Mouse (Mus musculus): ENCODE results near the gene Mocs3. TPM values are rescaled to one million over a fixed set of nuclear protein-coding genes. Genes with fewer than 3 reads are reported as not detected.
A peak's percentile ranks its signal among the peaks of the same experiment; 100 is the strongest.

The Mocs3 gene
- polyA plus RNA-seq, 1 experiment from 2014 or later: 7.0 TPM

DNA sequence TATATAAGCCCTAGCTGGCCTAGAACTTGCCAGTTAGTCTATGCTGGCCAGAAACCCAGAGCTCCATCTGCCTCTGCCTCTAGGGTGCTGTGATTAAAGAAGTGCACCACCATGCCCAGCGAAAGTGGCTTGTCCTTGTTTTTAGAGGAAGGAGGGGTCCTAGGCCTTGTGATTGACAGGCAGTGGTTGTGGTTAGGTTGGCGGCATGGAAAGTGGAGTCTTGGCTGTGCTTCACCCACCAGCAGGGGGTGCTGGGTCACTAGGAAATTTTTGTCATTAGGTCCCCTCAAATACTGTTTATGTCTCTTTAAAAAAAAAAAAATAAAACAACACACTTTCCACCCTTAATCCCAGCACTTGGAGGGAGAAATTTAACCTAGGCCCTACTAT, 18.4 kb downstream of the Mocs3 start:
- Histone ChIP-seq H3K36me3 (ENCODE audit: control insufficient read depth, insufficient read depth, low read length) (no peaks in the 10 kb centered on the region), H3K9ac (ENCODE audit: low read length) (no peak overlapping the region), H3K4me1 (ENCODE audit: control insufficient read depth, insufficient read depth, low read length) (0 out of 2 replicates have a peak, but pooled peaks cover 2% of the 10 kb centered on the region), H3K27ac (replicated peaks; ENCODE audit: low read depth, low read length) (no peak overlapping the region), H3K27me3 (ENCODE audit: control insufficient read depth, insufficient read depth, low read length) (no peaks in the 10 kb centered on the region), H3K4me2 (ENCODE audit: low read depth, severe bottlenecking) (no peak overlapping the region), H3K4me3 (ENCODE audit: low read depth, low read length) (no peak overlapping the region), H3K9me3 (ENCODE audit: control insufficient read depth, low read length) (no peaks in the 10 kb centered on the region)
- ATAC-seq (ENCODE audit: insufficient number of reproducible peaks, low FRiP score, low TSS enrichment, low read depth) (no peak), DNase-seq (ENCODE audit: low spot score) (peak; percentile 58)
- 24% methylated on average over 2 of the region's 2 CpGs for WGBS

DNA sequence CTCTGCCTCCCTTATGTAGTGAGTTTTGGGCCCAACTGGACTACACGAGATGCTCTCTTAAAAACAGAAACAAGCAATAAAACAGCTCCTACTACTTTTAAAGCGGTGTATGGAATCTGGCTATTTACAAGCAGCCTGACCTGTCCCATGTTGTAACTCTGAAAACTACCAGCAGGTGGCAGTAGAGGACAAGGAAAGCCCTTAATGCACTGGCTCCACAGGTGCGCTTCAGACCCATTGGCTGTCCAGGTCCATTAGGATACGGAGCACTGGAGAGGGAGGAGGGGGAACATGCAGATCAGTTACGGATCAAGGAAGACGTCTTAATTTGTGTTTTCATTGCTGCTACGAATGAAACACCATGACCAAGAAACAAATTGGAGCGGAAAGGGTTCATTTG, 19.8 kb downstream of the Mocs3 start:
- no peaks in the 10 kb centered on the region for H3K36me3 ChIP-seq (ENCODE audit: control insufficient read depth, insufficient read depth, low read length)
- H3K9me3 ChIP-seq (ENCODE audit: control insufficient read depth, low read length): no peaks in the 10 kb centered on the region
- no peak overlapping the region for H3K4me2 ChIP-seq (ENCODE audit: low read depth, severe bottlenecking)
- 0 out of 2 replicates have a peak, but pooled peaks cover 1% of the 10 kb centered on the region for H3K4me1 ChIP-seq (ENCODE audit: control insufficient read depth, insufficient read depth, low read length)
- WGBS: 18% methylated on average over 8 of the region's 8 CpGs
- no peak overlapping the region for H3K9ac ChIP-seq (ENCODE audit: low read length)
- no peak for ATAC-seq (ENCODE audit: insufficient number of reproducible peaks, low FRiP score, low TSS enrichment, low read depth)
- no peak overlapping the region for H3K27ac ChIP-seq (replicated peaks; ENCODE audit: low read depth, low read length)
- peak; percentile 95 for DNase-seq (ENCODE audit: low spot score)
- no peak overlapping the region for H3K4me3 ChIP-seq (ENCODE audit: low read depth, low read length)
- H3K27me3 ChIP-seq (ENCODE audit: control insufficient read depth, insufficient read depth, low read length): no peaks in the 10 kb centered on the region

DNA sequence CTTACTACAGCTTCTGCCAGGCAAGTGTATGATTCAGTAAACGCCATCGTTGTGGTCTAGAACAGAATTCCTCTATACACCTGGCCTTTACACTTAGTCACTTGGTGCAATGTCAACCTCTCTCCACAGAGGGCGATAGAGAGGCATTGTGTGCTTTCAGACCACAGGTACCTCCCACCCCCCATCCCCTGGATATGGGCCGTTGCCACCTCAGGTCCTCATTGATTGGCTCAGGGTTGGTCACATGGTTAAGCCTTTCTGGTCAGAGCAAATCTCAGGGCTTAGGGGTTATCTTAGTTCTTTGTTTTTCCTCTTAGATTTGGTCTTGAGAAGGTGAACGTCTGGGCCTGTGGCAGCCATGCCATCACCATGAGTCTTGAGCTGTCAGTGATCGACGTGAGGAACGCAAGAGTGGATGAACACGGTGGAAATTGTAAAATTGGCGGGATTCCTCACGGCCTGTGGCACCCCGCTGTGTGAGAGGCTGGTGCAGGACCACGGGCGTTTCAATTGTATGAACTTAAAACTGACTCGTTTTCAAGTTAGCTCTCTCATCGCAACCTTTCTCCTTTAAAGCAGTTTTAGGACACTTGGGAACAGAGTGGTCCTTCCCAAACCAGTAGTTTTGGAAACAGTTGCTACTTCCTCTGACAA, 22.3 kb downstream of the Mocs3 start:
- H3K4me2 ChIP-seq (ENCODE audit: low read depth, severe bottlenecking): peak overlapping the region; percentile 18; the same call in 1 of the 2 replicates
- DNase-seq (ENCODE audit: low spot score) (peak; percentile 83), ATAC-seq (ENCODE audit: insufficient number of reproducible peaks, low FRiP score, low TSS enrichment, low read depth) (peak; percentile 69; the same call in 1 of the 2 replicates)
- H3K27me3 ChIP-seq (ENCODE audit: control insufficient read depth, insufficient read depth, low read length): no peaks in the 10 kb centered on the region
- H3K27ac ChIP-seq (replicated peaks; ENCODE audit: low read depth, low read length): no peak overlapping the region
- H3K36me3 ChIP-seq (ENCODE audit: control insufficient read depth, insufficient read depth, low read length): no peaks in the 10 kb centered on the region
- 12% methylated on average over 16 of the region's 16 CpGs for WGBS
- no peaks in the 10 kb centered on the region for H3K4me1 ChIP-seq (ENCODE audit: control insufficient read depth, insufficient read depth, low read length)
- H3K9me3 ChIP-seq (ENCODE audit: control insufficient read depth, low read length): no peaks in the 10 kb centered on the region
- no peak overlapping the region for H3K9ac ChIP-seq (ENCODE audit: low read length)
- H3K4me3 ChIP-seq (ENCODE audit: low read depth, low read length): no peak overlapping the region

DNA sequence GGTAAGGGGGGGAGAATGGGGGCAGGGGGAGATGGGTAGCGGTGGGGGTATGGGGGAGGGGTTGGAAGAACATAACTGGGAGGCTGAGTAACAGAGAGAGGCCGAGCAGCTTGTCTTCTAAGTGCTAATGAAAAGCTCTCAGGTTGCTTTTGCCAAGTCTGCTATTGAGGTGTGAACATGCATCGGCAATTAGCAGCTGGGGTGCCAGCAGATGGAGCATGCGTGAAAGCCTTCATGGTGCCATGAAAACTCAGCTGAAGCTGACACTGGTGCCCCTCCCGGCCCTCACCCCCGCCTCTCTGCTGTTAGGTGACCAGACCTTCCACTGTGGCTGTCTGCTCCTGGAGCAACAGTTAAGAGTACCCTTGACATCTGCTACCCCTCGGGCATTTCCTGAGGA, 23.4 kb downstream of the Mocs3 start:
- Histone ChIP-seq H3K4me2 (ENCODE audit: low read depth, severe bottlenecking) (no peak overlapping the region), H3K9me3 (ENCODE audit: control insufficient read depth, low read length) (no peaks in the 10 kb centered on the region), H3K36me3 (ENCODE audit: control insufficient read depth, insufficient read depth, low read length) (no peaks in the 10 kb centered on the region), H3K27me3 (ENCODE audit: control insufficient read depth, insufficient read depth, low read length) (no peaks in the 10 kb centered on the region), H3K9ac (ENCODE audit: low read length) (no peak overlapping the region), H3K4me1 (ENCODE audit: control insufficient read depth, insufficient read depth, low read length) (no peaks in the 10 kb centered on the region), H3K4me3 (ENCODE audit: low read depth, low read length) (no peak overlapping the region), H3K27ac (replicated peaks; ENCODE audit: low read depth, low read length) (no peak overlapping the region)
- DNase-seq (ENCODE audit: low spot score) (no peak), ATAC-seq (ENCODE audit: insufficient number of reproducible peaks, low FRiP score, low TSS enrichment, low read depth) (no peak)
- 19% methylated on average over 7 of the region's 7 CpGs for WGBS

DNA sequence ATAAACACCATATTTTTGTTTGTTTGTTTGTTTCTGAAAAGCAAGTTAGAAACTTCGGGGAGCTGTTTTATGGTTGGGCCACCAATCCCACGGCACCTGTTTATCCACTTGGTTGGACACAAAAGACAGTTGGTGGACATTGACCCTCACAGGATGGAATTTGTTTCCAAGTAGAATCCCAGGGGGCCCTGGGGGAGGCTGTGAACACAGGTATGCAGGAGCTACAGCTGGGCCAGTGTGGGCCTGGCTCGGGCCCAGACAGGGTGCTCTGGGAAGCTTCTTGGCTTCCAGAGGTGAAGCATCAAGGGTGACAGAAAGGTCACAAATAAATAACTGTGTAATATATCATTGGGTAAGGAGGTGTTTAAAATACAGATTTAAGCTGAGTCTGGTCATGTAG, 26.1 kb downstream of the Mocs3 start:
- H3K27me3 ChIP-seq (ENCODE audit: control insufficient read depth, insufficient read depth, low read length): no peaks in the 10 kb centered on the region
- no peak overlapping the region for H3K4me2 ChIP-seq (ENCODE audit: low read depth, severe bottlenecking)
- H3K4me1 ChIP-seq (ENCODE audit: control insufficient read depth, insufficient read depth, low read length): no peaks in the 10 kb centered on the region
- no peak overlapping the region for H3K9ac ChIP-seq (ENCODE audit: low read length)
- no peak for DNase-seq (ENCODE audit: low spot score)
- no peaks in the 10 kb centered on the region for H3K9me3 ChIP-seq (ENCODE audit: control insufficient read depth, low read length)
- 82% methylated on average over 3 of the region's 3 CpGs for whole genome bisulfite sequencing
- no peaks in the 10 kb centered on the region for H3K36me3 ChIP-seq (ENCODE audit: control insufficient read depth, insufficient read depth, low read length)
- H3K27ac ChIP-seq (replicated peaks; ENCODE audit: low read depth, low read length): no peak overlapping the region
- no peak for ATAC-seq (ENCODE audit: insufficient number of reproducible peaks, low FRiP score, low TSS enrichment, low read depth)
- no peak overlapping the region for H3K4me3 ChIP-seq (ENCODE audit: low read depth, low read length)

DNA sequence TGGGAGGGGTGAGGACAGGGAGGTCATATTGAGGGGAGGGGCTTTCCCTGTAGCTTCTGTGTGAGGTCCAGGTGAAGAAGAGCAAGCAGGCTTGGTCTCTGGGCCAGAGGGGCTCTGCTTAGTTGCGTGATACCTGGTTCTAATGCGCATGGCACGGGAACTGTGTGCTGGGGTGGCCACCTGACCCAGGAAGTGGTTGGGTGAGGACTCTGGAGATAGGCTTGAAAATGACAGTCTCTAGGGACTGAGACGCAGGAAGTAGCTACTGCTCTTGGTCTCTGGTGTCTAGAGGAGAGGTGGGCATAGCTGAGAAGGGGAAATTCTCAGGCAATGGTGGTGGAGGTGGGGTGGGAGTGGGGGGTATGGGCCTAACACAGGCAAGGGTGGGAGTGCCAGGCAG, 26.8 kb downstream of the Mocs3 start:
- Histone ChIP-seq H3K27ac (replicated peaks; ENCODE audit: low read depth, low read length) (no peak overlapping the region), H3K9ac (ENCODE audit: low read length) (no peak overlapping the region), H3K9me3 (ENCODE audit: control insufficient read depth, low read length) (no peaks in the 10 kb centered on the region), H3K27me3 (ENCODE audit: control insufficient read depth, insufficient read depth, low read length) (no peaks in the 10 kb centered on the region), H3K4me1 (ENCODE audit: control insufficient read depth, insufficient read depth, low read length) (no peaks in the 10 kb centered on the region), H3K4me2 (ENCODE audit: low read depth, severe bottlenecking) (no peak overlapping the region), H3K36me3 (ENCODE audit: control insufficient read depth, insufficient read depth, low read length) (no peaks in the 10 kb centered on the region), H3K4me3 (ENCODE audit: low read depth, low read length) (no peak overlapping the region)
- DNase-seq (ENCODE audit: low spot score): no peak
- no peak for ATAC-seq (ENCODE audit: insufficient number of reproducible peaks, low FRiP score, low TSS enrichment, low read depth)
- 89% methylated on average over 4 of the region's 4 CpGs for WGBS

DNA sequence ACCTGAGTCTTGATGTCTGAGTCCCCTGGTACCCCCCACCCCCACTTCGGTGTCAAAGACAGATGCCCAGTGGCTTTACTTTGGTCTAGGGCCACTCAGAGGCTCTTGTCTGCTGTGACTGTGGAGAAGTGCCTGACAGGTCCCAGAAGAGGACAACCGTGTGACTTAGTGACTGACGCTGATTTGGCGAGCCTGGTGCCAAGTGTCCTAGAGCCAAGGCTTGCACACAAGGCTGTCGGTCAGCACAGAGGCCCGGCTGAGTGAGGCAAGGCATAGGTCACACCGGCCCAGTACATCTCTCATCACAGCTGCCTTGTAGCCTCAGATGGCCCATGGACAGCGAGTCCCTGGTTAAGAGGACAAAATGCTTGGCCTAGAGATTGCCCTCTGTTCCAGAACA, 28.6 kb downstream of the Mocs3 start:
- ATAC-seq (ENCODE audit: insufficient number of reproducible peaks, low FRiP score, low TSS enrichment, low read depth) (no peak), DNase-seq (ENCODE audit: low spot score) (no peak)
- no peaks in the 10 kb centered on the region for H3K9me3 ChIP-seq (ENCODE audit: control insufficient read depth, low read length)
- no peaks in the 10 kb centered on the region for H3K4me1 ChIP-seq (ENCODE audit: control insufficient read depth, insufficient read depth, low read length)
- no peak overlapping the region for H3K27ac ChIP-seq (replicated peaks; ENCODE audit: low read depth, low read length)
- H3K9ac ChIP-seq (ENCODE audit: low read length): no peak overlapping the region
- H3K27me3 ChIP-seq (ENCODE audit: control insufficient read depth, insufficient read depth, low read length): no peaks in the 10 kb centered on the region
- no peaks in the 10 kb centered on the region for H3K36me3 ChIP-seq (ENCODE audit: control insufficient read depth, insufficient read depth, low read length)
- H3K4me3 ChIP-seq (ENCODE audit: low read depth, low read length): no peak overlapping the region
- H3K4me2 ChIP-seq (ENCODE audit: low read depth, severe bottlenecking): no peak overlapping the region
- 88% methylated on average over 8 of the region's 8 CpGs for WGBS

DNA sequence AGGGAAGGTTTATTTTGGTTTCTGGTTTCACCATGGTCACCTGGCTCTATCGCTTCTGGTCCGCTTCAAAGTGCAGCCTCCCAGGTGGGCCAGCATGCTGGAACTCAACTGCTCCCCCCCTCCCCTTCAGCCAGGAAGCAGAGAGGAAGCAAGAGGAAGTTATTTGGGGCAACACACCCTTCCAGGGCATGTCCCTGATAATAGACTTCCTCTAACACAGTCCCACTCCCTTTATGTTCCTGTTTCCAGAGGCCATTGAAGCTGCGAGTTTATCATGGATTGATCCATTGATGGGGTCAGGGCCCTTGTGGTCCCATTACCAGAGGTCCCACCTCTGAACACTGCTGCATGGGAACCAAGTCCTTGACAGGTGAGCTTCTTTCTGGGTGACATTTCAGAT, 29.7 kb downstream of the Mocs3 start:
- Histone ChIP-seq H3K4me3 (ENCODE audit: low read depth, low read length) (no peak overlapping the region), H3K9ac (ENCODE audit: low read length) (no peak overlapping the region), H3K4me2 (ENCODE audit: low read depth, severe bottlenecking) (no peak overlapping the region), H3K36me3 (ENCODE audit: control insufficient read depth, insufficient read depth, low read length) (no peaks in the 10 kb centered on the region), H3K27me3 (ENCODE audit: control insufficient read depth, insufficient read depth, low read length) (no peaks in the 10 kb centered on the region), H3K9me3 (ENCODE audit: control insufficient read depth, low read length) (no peaks in the 10 kb centered on the region), H3K27ac (replicated peaks; ENCODE audit: low read depth, low read length) (no peak overlapping the region), H3K4me1 (ENCODE audit: control insufficient read depth, insufficient read depth, low read length) (no peaks in the 10 kb centered on the region)
- ATAC-seq (ENCODE audit: insufficient number of reproducible peaks, low FRiP score, low TSS enrichment, low read depth): no peak
- WGBS: 93% methylated on average over 3 of the region's 3 CpGs
- DNase-seq (ENCODE audit: low spot score): no peak

DNA sequence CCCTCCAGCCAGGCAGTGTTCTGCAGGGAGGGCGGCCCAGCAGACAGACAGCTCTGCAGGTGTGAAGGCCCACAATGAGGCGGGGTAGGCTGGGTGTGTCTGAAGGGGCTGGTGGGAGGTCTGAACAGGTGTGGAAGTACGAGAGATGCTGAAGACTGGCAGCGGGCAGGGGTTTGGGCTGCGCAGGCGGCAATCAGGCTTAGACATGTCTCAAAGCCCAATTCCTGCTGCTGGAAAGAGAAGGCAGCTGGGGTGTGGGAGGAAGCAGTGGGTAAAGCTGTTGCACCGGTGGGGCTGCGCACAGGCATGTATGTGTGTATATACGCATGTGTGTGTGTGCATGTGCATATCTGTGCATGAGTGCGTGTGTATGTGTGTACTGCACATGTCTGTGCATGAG, 30.5 kb downstream of the Mocs3 start:
- Histone ChIP-seq H3K27me3 (ENCODE audit: control insufficient read depth, insufficient read depth, low read length) (no peaks in the 10 kb centered on the region), H3K9me3 (ENCODE audit: control insufficient read depth, low read length) (no peaks in the 10 kb centered on the region), H3K4me3 (ENCODE audit: low read depth, low read length) (no peak overlapping the region), H3K27ac (replicated peaks; ENCODE audit: low read depth, low read length) (no peak overlapping the region), H3K36me3 (ENCODE audit: control insufficient read depth, insufficient read depth, low read length) (no peaks in the 10 kb centered on the region), H3K9ac (ENCODE audit: low read length) (no peak overlapping the region), H3K4me2 (ENCODE audit: low read depth, severe bottlenecking) (no peak overlapping the region), H3K4me1 (ENCODE audit: control insufficient read depth, insufficient read depth, low read length) (no peaks in the 10 kb centered on the region)
- WGBS: 83% methylated on average over 10 of the region's 10 CpGs
- ATAC-seq (ENCODE audit: insufficient number of reproducible peaks, low FRiP score, low TSS enrichment, low read depth) (no peak), DNase-seq (ENCODE audit: low spot score) (no peak)
